Mouse (Mus musculus) forebrain, embryonic 14.5 days (tissue): ENCODE data around the gene Tnfrsf13c. TPM values are rescaled to one million over a fixed set of nuclear protein-coding genes. Genes with fewer than 3 reads are reported as not detected.

Experiments used
- ATAC-seq: fragments of 200-750 bp; cut with Nextera tagmentation; 2 replicates; pipeline ENCODE4 v1.8.0; 2017; ENCODE audit warnings: mild to moderate bottlenecking, moderate library complexity
- DNase-seq: peaks from one replicate; pipeline ENCODE4 v3.0.0-alpha.2; 2015; ENCODE audit warnings: low spot score
- H3K27ac ChIP-seq: fragments of 300-500 bp; sonication (generic); 2 replicates; pipeline ENCODE4 v1.5.1; 2014; ENCODE audit warnings: low read depth, mild to moderate bottlenecking, control low read depth, low read length, moderate library complexity
- H3K27me3 ChIP-seq: fragments of 300-500 bp; sonication (generic); replicated peaks from 2 replicates; pipeline ENCODE4 v1.6.1; 2014; ENCODE audit warnings: low read length, control low read depth, mixed read lengths; ENCODE audit not compliant: control insufficient read depth, insufficient read depth
- H3K36me3 ChIP-seq: fragments of 300-500 bp; sonication (generic); 2 replicates; pipeline ENCODE4 v1.6.1; 2014; ENCODE audit warnings: low read length, control low read depth; ENCODE audit not compliant: control insufficient read depth, insufficient read depth
- H3K4me1 ChIP-seq: fragments of 300-500 bp; sonication (generic); 2 replicates; pipeline ENCODE4 v1.6.1; 2014; ENCODE audit warnings: antibody characterized with exemption, low read length, control low read depth; ENCODE audit not compliant: control insufficient read depth, insufficient read depth
- H3K4me2 ChIP-seq: fragments of 300-500 bp; sonication (generic); 2 replicates; pipeline ENCODE4 v1.6.1; 2014; ENCODE audit warnings: mild to moderate bottlenecking, control low read depth, low read length
- H3K4me3 ChIP-seq: fragments of 300-500 bp; sonication (generic); 2 replicates; pipeline ENCODE4 v1.5.1; 2014; ENCODE audit warnings: low read depth, low read length, control low read depth
- H3K9ac ChIP-seq: fragments of 300-500 bp; sonication (generic); 2 replicates; pipeline ENCODE4 v1.6.1; 2014; ENCODE audit warnings: mild to moderate bottlenecking, low read length, control low read depth, moderate library complexity
- H3K9me3 ChIP-seq: fragments of 300-500 bp; sonication (generic); replicated peaks from 2 replicates; pipeline ENCODE4 v1.6.1; 2016; ENCODE audit warnings: low read length, control low read depth, mixed read lengths; ENCODE audit not compliant: control insufficient read depth
- WGBS: fragments of 180-500 bp; shearing (Covaris S2); extraction: QIAGEN DNeasy Blood & Tissue Kit; methylation state at CpG from one replicate; pipeline ENCODE4 v1.1.7; 2014; 5-methylcytosine and 5-hydroxymethylcytosine counted together
- polyA plus RNA-seq: library from polyadenylated mRNA; unstranded; fragments of >200 nt; fragmentation: Nextera tagmentation; extraction: Ambion mirVana; gene quantifications from 2 replicates; pipeline ENCODE4 v1.2.1, GENCODE M21; 2014

The Tnfrsf13c gene
- polyA plus RNA-seq, 1 experiment from 2014 or later, result 0.14 TPM

DNA sequence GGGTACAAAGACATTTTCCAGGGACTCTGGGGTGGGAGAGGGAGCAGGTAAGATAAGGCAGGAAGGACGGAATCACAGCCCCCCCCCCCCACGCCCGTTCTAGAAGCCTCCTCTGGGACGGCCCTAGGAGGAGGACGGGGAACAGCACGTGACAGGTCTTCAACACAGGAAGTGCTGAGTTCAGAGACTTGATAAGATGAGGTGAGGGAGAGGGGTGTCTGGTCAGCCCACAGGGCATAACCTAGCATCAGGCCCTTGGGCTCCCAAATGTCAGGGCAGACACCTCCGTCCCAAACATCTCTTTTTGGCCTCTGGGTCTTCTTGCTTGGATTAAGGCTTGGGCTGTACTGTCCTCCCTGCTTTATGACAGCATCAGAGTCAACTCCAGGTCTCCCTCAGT, 918 bp downstream of the Tnfrsf13c start:
- no peak overlapping the region for H3K4me2 ChIP-seq
- no peak for DNase-seq
- WGBS, result 64% methylated on average over 7 of the region's 7 CpGs
- no peak overlapping the region for H3K4me3 ChIP-seq
- no peak overlapping the region for H3K9ac ChIP-seq
- no peaks in the 10 kb centered on the region for H3K36me3 ChIP-seq
- peaks cover 6% of the 10 kb centered on the region; the same call in 1 of the 2 replicates for H3K4me1 ChIP-seq
- no peak overlapping the region for H3K27ac ChIP-seq
- no peaks in the 10 kb centered on the region for H3K27me3 ChIP-seq
- no peaks in the 10 kb centered on the region for H3K9me3 ChIP-seq
- no peak for ATAC-seq

GRCm38 (mm10) chr15:82221104-82221860, 2.9 kb downstream of the Tnfrsf13c start:
- Histone ChIP-seq H3K9me3 (no peaks in the 10 kb centered on the region), H3K27me3 (no peaks in the 10 kb centered on the region), H3K9ac (no peak overlapping the region), H3K4me1 (peaks cover 13% of the 10 kb centered on the region), H3K36me3 (no peaks in the 10 kb centered on the region), H3K27ac (no peak overlapping the region), H3K4me2 (no peak overlapping the region), H3K4me3 (no peak overlapping the region)
- DNase-seq (no peak), ATAC-seq (no peak)
- WGBS, result 66% methylated on average over 14 of the region's 14 CpGs

GRCm38 (mm10) chr15:82220003-82220675, 4.0 kb downstream of the Tnfrsf13c start:
- H3K4me3 ChIP-seq, result no peak overlapping the region
- H3K36me3 ChIP-seq, result no peaks in the 10 kb centered on the region
- 46% methylated on average over 11 of the region's 12 CpGs for WGBS
- no peak overlapping the region for H3K27ac ChIP-seq
- no peak overlapping the region for H3K9ac ChIP-seq
- H3K27me3 ChIP-seq, result peaks cover 4% of the 10 kb centered on the region; the same call in 1 of the 2 replicates
- H3K4me1 ChIP-seq, result peaks cover 19% of the 10 kb centered on the region
- ATAC-seq (no peak), DNase-seq (no peak)
- H3K4me2 ChIP-seq, result no peak overlapping the region
- H3K9me3 ChIP-seq, result no peaks in the 10 kb centered on the region

DNA sequence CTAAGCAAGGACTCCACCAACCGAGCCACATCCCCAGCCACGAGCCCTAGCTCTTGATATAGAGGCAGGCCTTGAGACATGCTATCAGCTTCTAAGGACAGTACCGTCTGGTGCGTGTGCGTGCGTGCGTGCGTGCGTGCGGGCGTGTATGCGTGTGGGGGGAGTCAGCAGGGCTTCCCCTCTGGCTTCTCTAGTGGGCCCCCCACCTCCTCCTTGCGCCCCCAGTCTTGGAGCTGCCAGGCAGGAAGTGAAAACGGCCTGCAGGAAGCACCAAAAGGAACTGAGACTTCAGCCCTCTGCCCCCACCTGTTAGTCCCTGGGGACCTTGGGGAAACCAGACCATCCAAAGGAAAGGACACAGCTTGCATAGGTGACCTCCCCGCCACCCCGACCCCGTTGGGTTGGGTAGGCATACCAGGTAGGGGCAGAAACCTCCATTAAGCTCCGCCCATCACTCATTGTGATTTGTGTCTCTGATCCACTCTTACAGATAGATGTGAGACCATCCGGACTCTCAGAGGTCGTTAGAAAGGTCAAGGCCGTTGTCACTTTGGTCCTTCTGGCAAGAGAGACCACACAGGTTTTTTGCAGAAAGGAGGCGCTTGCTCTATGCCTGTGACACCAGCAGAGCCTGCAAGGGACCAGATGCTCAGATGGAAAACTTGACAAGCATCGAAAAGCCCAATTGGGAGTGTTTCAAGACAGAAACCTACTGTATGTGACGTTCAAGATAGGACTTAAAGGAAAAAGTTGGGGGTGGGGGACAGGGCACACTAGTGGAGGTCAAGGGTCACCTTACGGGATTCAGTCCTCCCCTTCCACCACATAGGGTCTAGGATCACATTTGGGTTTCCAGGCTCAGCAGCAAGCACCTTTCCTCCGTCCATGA, 5.1 kb downstream of the Tnfrsf13c start:
- Histone ChIP-seq H3K4me2 (no peak overlapping the region), H3K9me3 (no peaks in the 10 kb centered on the region), H3K9ac (no peak overlapping the region), H3K4me3 (no peak overlapping the region), H3K4me1 (peaks cover 15% of the 10 kb centered on the region), H3K36me3 (no peaks in the 10 kb centered on the region), H3K27me3 (peaks cover 13% of the 10 kb centered on the region), H3K27ac (no peak overlapping the region)
- WGBS, result 84% methylated on average over 26 of the region's 26 CpGs
- no peak for DNase-seq
- ATAC-seq, result no peak

- Histone ChIP-seq H3K4me3 (no peak overlapping the region), H3K36me3 (no peaks in the 10 kb centered on the region)
- WGBS, result 31% methylated on average over 9 of the region's 9 CpGs
Measured at GRCm38 (mm10) chr15:82217980-82218379, 6.2 kb downstream of the Tnfrsf13c start.

DNA sequence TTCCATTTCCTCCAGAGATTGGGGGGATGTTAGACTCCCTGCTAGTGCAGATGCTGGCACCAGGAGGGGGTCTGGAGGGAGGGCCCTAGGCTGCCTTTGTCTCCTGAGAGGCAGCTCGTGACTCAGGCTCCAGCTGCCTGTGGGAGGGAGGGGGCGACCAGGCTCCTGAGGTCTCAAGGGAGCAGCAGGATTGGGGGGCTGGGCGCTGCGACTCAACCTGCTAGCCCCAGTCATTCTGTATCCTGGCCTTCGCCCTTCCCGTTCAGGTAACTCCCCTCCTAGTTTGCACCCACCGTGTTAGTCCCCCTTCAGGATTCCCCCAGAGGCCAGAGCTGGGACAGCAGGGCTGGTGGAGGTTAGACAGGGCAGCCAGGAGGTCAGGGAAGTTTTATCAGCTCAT, 7.1 kb downstream of the Tnfrsf13c start:
- no peak overlapping the region; the same call in 1 of the 2 replicates for H3K9ac ChIP-seq
- WGBS, result 10% methylated on average over 7 of the region's 7 CpGs

More at GRCm38 (mm10) chr15:82217980-82218379, 6.2 kb downstream of the Tnfrsf13c start:
- peaks cover 15% of the 10 kb centered on the region for H3K4me1 ChIP-seq
- ATAC-seq, result no peak
- no peak for DNase-seq
- H3K27me3 ChIP-seq, result peaks cover 22% of the 10 kb centered on the region
- no peak overlapping the region for H3K9ac ChIP-seq
- no peak overlapping the region for H3K27ac ChIP-seq
- H3K4me2 ChIP-seq, result no peak overlapping the region
- H3K9me3 ChIP-seq, result no peaks in the 10 kb centered on the region

DNA sequence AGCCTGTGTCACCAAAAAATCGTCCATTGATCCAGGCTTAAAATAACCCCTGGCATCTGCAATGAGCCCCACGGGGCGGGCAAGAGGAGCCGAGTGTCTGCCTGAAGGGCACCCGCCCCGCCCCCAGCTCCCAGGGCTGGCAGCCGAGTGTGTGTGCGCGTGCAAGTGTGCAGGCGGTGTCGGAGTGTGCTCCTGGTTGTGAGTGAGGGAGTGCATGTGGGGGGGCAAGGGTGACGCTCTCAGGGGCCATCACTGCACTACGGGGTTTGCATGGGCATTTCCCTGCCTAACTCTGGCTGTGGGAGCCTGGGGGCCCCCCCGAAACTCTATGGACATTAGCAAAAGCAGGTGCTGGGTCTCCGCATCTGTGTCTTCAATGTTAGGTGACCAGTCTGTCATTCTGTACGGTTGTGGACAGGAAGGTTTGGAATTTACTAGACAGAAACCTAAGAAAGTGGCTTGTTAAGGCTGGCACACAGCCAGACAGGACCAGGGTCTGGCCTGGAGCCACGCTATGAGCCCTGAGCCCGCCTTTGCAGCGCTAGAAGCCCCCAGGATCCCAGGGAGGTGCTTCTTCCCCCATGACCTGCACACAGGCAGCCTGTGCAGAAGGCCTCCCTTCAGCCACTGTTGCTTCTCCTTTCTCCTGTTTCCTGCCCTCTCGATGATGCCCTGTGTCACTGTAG, 7.9 kb downstream of the Tnfrsf13c start:
- Histone ChIP-seq H3K9ac (no peak overlapping the region; the same call in 1 of the 2 replicates), H3K27ac (no peak overlapping the region; the same call in 1 of the 2 replicates), H3K27me3 (peaks cover 39% of the 10 kb centered on the region), H3K4me2 (0 out of 2 replicates have a peak overlapping the region, but pooled peaks have one; percentile 5), H3K4me1 (peaks cover 23% of the 10 kb centered on the region), H3K4me3 (no peak overlapping the region), H3K36me3 (no peaks in the 10 kb centered on the region), H3K9me3 (no peaks in the 10 kb centered on the region)
- WGBS, result 27% methylated on average over 20 of the region's 20 CpGs
- ATAC-seq, result no peak
- no peak for DNase-seq

More for the DNA sequence above, 7.1 kb downstream of the Tnfrsf13c start:
- ATAC-seq (peak; percentile 49), DNase-seq (peak; percentile 48)
- Histone ChIP-seq H3K9me3 (no peaks in the 10 kb centered on the region), H3K4me1 (peaks cover 19% of the 10 kb centered on the region), H3K27ac (no peak overlapping the region), H3K27me3 (peaks cover 32% of the 10 kb centered on the region), H3K4me3 (no peak overlapping the region), H3K36me3 (no peaks in the 10 kb centered on the region), H3K4me2 (no peak overlapping the region)

- WGBS, result 24% methylated on average over 11 of the region's 11 CpGs
- Histone ChIP-seq H3K4me3 (no peak overlapping the region), H3K9me3 (no peaks in the 10 kb centered on the region), H3K9ac (no peak overlapping the region), H3K4me2 (no peak overlapping the region), H3K36me3 (no peaks in the 10 kb centered on the region), H3K4me1 (peaks cover 23% of the 10 kb centered on the region), H3K27ac (no peak overlapping the region), H3K27me3 (peaks cover 47% of the 10 kb centered on the region)
- ATAC-seq (no peak), DNase-seq (no peak)
Measured at GRCm38 (mm10) chr15:82215332-82216046, 8.7 kb downstream of the Tnfrsf13c start.
